Mouse (Mus musculus) megakaryocyte, embryonic 14.5 days (primary cell): ENCODE results near the gene Fam222b.

Source experiments
- FLI1 ChIP-seq: IDR thresholded peaks from 2 replicates; pipeline ENCODE4 v1.6.1; 2012; ENCODE audit warnings: low read length, inconsistent platforms, mixed read lengths
- GATA1 ChIP-seq: IDR thresholded peaks from 3 replicates; pipeline ENCODE4 v1.6.1; 2012; ENCODE audit warnings: mixed read lengths, low read length, inconsistent platforms, borderline replicate concordance

DNA sequence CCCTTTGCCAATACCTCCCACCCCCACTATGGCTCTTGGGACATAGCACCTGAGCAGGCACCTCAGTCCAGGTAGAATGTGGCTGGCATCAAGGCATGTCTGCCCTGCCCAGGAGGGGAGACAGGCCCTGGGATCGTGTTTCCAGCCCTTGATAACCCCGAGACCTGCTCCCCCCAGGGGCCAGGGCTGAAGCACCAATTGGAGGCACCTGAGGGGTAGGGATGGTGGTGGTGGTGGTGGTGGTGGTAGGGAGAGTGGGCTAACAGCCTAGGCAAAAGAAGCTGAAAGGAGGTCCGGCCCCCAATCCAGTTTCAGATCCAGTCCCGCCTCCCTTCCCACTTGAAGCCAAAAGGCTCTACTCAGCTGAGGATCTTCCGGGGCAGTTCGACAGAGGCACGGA is 65.1 kb downstream of the Fam222b start:
- TF ChIP-seq FLI1 (no peak), GATA1 (no peak)
